Mouse (Mus musculus) heart, embryonic 15.5 days (tissue): ENCODE data around the gene Pheta1. TPM values are rescaled to one million over a fixed set of nuclear protein-coding genes. Genes with fewer than 3 reads are reported as not detected.

Experiments used
- ATAC-seq: fragments of 200-750 bp; cut with Nextera tagmentation; replicated peaks from 2 replicates; pipeline ENCODE4 v1.8.0; 2017; ENCODE audit warnings: low read depth, moderate TSS enrichment; ENCODE audit not compliant: insufficient number of reproducible peaks, insufficient read depth, low FRiP score
- H3K27ac ChIP-seq: fragments of 300-500 bp; sonication (generic); 2 replicates; pipeline ENCODE4 v1.5.1; 2015; ENCODE audit warnings: mild to moderate bottlenecking, inconsistent platforms
- H3K27me3 ChIP-seq: fragments of 300-500 bp; sonication (generic); 2 replicates; pipeline ENCODE4 v1.6.1; 2015; ENCODE audit warnings: inconsistent platforms
- H3K36me3 ChIP-seq: fragments of 300-500 bp; sonication (generic); 2 replicates; pipeline ENCODE4 v1.6.1; 2015; ENCODE audit warnings: mild to moderate bottlenecking, inconsistent platforms
- H3K4me1 ChIP-seq: fragments of 300-500 bp; sonication (generic); replicated peaks from 2 replicates; pipeline ENCODE4 v1.6.1; 2015; ENCODE audit warnings: inconsistent platforms
- H3K4me2 ChIP-seq: fragments of 300-500 bp; sonication (generic); 2 replicates; pipeline ENCODE4 v1.6.1; 2015; ENCODE audit warnings: inconsistent platforms, mild to moderate bottlenecking, moderate library complexity
- H3K4me3 ChIP-seq: fragments of 300-500 bp; sonication (generic); 2 replicates; pipeline ENCODE4 v1.5.1; 2015; ENCODE audit warnings: mild to moderate bottlenecking, inconsistent platforms
- H3K9ac ChIP-seq: fragments of 300-500 bp; sonication (generic); 2 replicates; pipeline ENCODE4 v1.6.1; 2015; ENCODE audit warnings: mild to moderate bottlenecking, inconsistent platforms
- H3K9me3 ChIP-seq: fragments of 300-500 bp; sonication (generic); replicated peaks from 2 replicates; pipeline ENCODE4 v1.6.1; 2016; ENCODE audit warnings: inconsistent platforms
- WGBS: fragments of 180-500 bp; shearing (Covaris S2); methylation state at CpG from one replicate; pipeline ENCODE4 v1.1.7; 2015; ENCODE audit warnings: mixed read lengths; 5-methylcytosine and 5-hydroxymethylcytosine counted together
- polyA plus RNA-seq: library from polyadenylated mRNA; unstranded; fragments of >200 nt; fragmentation: Nextera tagmentation; extraction: Ambion mirVana; gene quantifications from 2 replicates; pipeline ENCODE4 v1.2.1, GENCODE M21; 2015

The Pheta1 gene
- 15.1 and 18.2 TPM in 2 replicates for polyA plus RNA-seq

DNA sequence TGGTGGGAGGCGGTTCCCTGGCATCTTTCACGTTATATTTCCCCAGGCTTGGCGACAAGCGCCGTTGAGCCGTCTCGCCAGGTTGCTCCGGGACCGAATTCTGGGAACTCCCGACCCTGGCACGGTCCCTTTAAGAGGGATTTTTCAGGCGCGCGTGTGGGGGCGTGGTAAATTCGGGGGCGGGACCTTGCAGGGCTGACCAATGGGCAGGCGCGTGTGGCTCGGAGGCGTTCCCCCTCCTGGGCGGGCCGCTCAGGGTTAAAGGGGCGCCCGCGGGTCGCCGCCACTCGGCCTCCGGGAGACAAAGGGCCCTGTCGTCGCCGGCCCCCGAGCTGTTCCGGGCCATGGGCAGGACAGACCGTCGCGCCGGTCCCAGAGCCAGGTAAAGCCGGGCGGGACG, at the start of gene Pheta1:
TSS of gene Pheta1 (plus strand) at position 242 of the 400 bp plus-strand sequence.
- Histone ChIP-seq H3K36me3 (peaks cover 13% of the 10 kb centered on the region; the same call in 1 of the 2 replicates), H3K4me2 (peak within 1 kb of the TSS; percentile 78), H3K4me3 (peak within 1 kb of the TSS; percentile 89), H3K9me3 (no peaks in the 10 kb centered on the region), H3K9ac (peak within 1 kb of the TSS; percentile 78), H3K27me3 (peaks cover 6% of the 10 kb centered on the region; the same call in 1 of the 2 replicates), H3K4me1 (peaks cover 44% of the 10 kb centered on the region), H3K27ac (peak within 1 kb of the TSS; percentile 90)
- under 1% methylated on average over 42 of the region's 42 CpGs for WGBS
- peak; percentile 92 for ATAC-seq

DNA sequence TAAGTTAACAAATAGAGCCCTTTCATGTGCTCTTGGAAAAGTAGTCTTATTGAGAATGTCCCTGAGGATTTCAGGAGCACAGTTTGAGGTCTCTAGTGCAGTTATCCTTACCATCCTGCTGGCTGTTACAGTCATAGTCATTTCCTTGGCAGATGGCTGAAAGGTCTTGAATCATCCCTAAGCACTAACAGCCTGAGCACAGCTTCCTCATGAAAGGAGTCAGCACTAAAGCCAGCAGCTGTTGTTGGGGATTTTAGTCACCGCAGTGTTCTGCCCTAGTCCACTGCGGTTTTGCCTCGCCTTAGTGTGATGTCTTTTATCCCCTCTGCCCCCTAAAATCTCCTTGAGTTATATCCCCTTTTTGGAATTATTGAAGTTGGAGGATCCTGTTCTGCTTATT, 41.6 kb upstream of the Pheta1 start:
- ATAC-seq: no peak
- no peak overlapping the region for H3K4me2 ChIP-seq
- H3K4me1 ChIP-seq: peaks cover 32% of the 10 kb centered on the region
- whole genome bisulfite sequencing: 78% methylated on average over 3 of the region's 3 CpGs
- H3K4me3 ChIP-seq: no peak overlapping the region
- no peaks in the 10 kb centered on the region for H3K27me3 ChIP-seq
- peaks cover 52% of the 10 kb centered on the region for H3K36me3 ChIP-seq
- no peak overlapping the region for H3K9ac ChIP-seq
- no peak overlapping the region for H3K27ac ChIP-seq
- H3K9me3 ChIP-seq: no peaks in the 10 kb centered on the region

DNA sequence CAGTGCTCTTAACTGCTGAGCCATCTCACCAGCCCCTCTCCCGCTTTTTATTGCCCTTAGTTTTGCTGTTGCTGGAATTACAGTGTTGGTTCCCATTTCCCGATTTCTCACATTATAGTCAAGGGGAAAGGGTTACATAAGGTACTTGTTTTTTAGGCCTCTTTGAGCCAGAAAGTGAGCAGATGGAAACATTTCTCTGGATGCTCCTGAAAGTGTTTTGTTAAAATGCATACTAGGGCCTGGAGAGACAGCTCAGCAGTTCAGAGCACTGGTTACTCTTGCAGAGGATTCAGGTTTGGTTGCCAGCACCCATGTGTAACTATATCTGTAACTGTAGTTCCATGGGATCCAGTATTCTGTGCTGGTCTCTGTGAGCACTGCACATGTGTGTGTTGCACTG, 40.6 kb upstream of the Pheta1 start:
- 85% methylated on average over 2 of the region's 2 CpGs for WGBS
- Histone ChIP-seq H3K36me3 (peaks cover 53% of the 10 kb centered on the region), H3K4me1 (peaks cover 39% of the 10 kb centered on the region), H3K9ac (no peak overlapping the region), H3K9me3 (no peaks in the 10 kb centered on the region), H3K4me2 (no peak overlapping the region), H3K4me3 (no peak overlapping the region), H3K27me3 (no peaks in the 10 kb centered on the region), H3K27ac (no peak overlapping the region)
- no peak for ATAC-seq

DNA sequence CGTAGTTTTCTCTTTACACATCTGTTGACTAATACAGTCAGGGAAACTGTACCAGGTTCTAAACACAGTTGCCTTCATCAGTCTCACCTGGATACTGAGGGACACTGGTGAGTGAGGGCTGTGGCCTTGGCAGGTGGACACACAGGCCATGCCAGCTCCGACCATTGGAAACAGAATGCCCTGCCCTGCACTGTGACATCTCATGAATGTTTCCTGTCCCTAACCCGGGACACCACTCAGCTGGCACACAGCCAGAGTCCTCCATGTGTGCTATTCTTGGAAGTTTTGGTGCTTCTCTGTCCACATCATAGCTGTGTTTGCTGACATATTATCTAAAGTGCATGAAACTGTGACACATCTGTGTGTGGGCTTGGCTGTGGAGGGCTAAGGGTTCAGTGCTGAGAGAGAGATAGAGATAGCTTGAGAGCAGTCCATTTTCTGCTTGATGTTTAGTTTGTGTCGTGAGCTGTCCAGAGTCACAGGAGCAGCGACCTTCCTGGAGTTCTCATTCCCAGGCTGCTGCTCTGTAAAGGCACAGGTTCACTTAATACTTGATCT, 39.0 kb upstream of the Pheta1 start:
- 25% methylated on average over 5 of the region's 5 CpGs for WGBS
- Histone ChIP-seq H3K36me3 (peaks cover 57% of the 10 kb centered on the region), H3K9me3 (no peaks in the 10 kb centered on the region), H3K4me2 (0 out of 2 replicates have a peak overlapping the region, but pooled peaks have one; percentile 1), H3K9ac (no peak overlapping the region), H3K4me1 (peaks cover 39% of the 10 kb centered on the region), H3K4me3 (no peak overlapping the region), H3K27me3 (no peaks in the 10 kb centered on the region), H3K27ac (peak overlapping the region; percentile 46)
- no peak for ATAC-seq

DNA sequence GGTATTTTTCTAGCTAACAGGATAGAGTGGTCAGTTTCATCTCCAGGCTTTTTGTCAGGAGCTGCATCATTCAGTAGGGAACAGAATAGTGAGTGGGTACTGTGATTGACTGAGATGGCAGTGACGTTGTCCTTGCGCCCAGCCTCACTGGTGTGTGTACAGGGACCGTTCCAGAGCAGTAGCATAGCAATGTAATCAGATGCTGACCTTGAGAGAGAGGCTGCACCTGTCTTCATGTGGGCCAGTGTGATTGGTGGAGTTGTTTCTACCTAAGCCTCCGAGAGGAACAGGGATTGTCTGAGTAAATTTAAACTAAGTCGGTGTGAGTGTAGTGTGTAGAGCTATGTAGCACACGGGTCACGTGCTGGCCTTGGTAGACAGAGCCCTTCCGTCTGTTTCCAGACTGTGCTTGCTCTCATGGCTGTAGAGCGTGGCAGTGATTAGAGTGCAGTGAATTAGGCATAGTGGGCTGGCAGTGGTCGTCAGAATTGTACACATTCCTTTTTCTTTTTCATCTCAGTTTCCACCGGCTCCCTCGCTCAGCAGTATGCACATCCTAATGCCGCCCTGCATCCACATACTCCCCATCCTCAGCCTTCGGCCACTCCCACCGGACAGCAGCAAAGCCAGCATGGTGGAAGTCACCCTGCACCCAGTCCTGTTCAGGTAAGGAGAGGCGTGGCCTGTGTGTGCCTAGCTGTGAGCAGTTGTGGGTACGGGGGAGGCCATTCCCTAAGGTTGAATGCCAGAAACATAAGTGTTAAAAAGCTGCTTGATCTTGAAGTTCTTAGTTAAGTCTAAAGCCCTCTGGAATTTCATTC, 38.2 kb upstream of the Pheta1 start:
- WGBS: 75% methylated on average over 17 of the region's 17 CpGs
- peak overlapping the region; percentile 46 for H3K27ac ChIP-seq
- peaks cover 54% of the 10 kb centered on the region for H3K36me3 ChIP-seq

DNA sequence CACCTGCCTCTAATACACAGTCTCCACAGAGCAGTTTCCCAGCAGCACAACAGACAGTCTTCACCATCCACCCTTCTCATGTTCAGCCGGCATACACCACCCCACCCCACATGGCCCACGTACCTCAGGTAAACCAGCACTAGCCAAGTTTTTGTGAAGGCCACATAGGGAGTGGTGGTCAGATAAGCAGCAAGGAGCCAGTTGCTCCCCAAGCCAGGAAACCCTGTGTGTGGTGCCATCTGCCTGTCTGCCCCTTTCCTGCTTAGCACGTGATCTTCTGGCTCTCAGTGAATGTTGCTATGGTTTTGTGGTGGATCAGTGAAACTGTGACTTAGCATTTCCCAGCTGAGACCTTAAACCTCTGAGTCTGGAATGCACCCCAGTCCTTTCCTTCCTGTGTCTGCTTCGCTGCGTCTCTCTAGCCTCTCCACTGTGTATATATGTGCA, 37.3 kb upstream of the Pheta1 start:
- Histone ChIP-seq H3K27ac (peak overlapping the region; percentile 4), H3K4me3 (no peak overlapping the region), H3K27me3 (no peaks in the 10 kb centered on the region), H3K36me3 (peaks cover 56% of the 10 kb centered on the region), H3K9ac (no peak overlapping the region), H3K4me2 (no peak overlapping the region), H3K9me3 (no peaks in the 10 kb centered on the region), H3K4me1 (peaks cover 39% of the 10 kb centered on the region)
- no peak for ATAC-seq
- WGBS: 74% methylated on average over 5 of the region's 5 CpGs

More for the DNA sequence above, 38.2 kb upstream of the Pheta1 start:
- no peak for ATAC-seq
- H3K4me3 ChIP-seq: no peak overlapping the region
- no peaks in the 10 kb centered on the region for H3K27me3 ChIP-seq
- 0 out of 2 replicates have a peak overlapping the region, but pooled peaks have one; percentile 22 for H3K9ac ChIP-seq
- H3K4me1 ChIP-seq: peaks cover 39% of the 10 kb centered on the region
- H3K9me3 ChIP-seq: no peaks in the 10 kb centered on the region
- 0 out of 2 replicates have a peak overlapping the region, but pooled peaks have one; percentile 1 for H3K4me2 ChIP-seq

DNA sequence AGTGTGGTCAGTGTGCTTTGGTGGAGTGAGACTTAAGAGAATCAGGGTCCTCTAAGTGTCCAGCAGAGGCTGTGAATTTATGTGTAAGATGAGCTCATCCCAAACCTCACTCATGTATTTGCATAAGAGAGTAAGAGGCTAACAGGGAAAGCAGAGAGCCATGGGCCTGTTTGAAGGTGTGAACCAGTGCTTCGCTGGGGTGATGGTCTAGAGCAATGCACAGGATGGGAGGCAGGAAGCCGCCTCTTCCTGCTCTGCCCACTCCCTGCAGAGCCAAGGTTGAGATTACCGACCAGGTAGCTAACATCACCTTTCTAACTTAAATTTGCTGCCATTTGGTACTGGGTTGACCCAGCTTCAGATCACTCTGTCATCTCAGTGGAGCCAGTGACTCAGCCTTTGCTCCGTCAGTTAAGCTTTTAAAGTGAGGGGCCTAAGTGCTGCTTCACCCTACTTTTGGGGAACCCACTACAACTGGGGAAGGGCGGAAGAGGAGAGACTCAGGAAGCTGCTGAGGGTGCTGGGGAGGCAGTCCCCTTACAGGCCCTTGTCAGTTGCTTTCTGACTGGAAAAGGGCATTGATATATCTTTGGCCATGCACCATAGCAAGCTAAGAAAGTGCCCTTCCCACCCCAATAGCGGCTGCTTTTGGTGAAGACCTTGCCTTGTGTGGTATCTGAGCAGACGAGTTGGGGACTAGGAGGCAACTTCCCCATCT, 36.1 kb upstream of the Pheta1 start:
- no peak overlapping the region for H3K4me3 ChIP-seq
- 0 out of 2 replicates have a peak overlapping the region, but pooled peaks have one; percentile 4 for H3K27ac ChIP-seq
- WGBS: 74% methylated on average over 7 of the region's 7 CpGs

DNA sequence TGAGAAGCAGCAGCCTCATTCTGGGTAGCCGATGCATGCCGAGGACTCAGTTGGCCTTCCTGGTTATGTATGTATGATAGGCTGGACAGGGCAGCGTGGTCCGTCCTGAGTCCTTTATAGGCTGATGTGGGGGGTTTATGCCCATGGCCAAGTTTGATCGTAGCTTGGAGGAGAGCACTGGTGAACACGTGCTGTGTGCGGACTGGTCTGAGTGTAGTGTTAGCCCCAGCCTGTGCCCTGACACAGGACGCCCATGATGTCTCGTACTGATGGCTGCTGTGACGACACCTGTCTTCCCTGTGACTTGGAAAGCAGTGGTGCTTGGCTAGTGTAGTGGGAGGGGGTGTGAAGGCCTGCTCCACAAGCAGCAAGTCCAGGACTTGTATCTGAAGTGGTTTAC, 35.0 kb upstream of the Pheta1 start:
- H3K27me3 ChIP-seq: no peaks in the 10 kb centered on the region
- no peaks in the 10 kb centered on the region for H3K9me3 ChIP-seq
- H3K36me3 ChIP-seq: peaks cover 70% of the 10 kb centered on the region
- H3K4me1 ChIP-seq: peaks cover 35% of the 10 kb centered on the region
- 82% methylated on average over 10 of the region's 10 CpGs for WGBS
- no peak overlapping the region for H3K27ac ChIP-seq
- H3K4me3 ChIP-seq: no peak overlapping the region
- H3K9ac ChIP-seq: no peak overlapping the region
- H3K4me2 ChIP-seq: no peak overlapping the region
- ATAC-seq: no peak

More for the DNA sequence above, 36.1 kb upstream of the Pheta1 start:
- no peak overlapping the region for H3K4me2 ChIP-seq
- no peak for ATAC-seq
- H3K4me1 ChIP-seq: peaks cover 35% of the 10 kb centered on the region
- peaks cover 65% of the 10 kb centered on the region for H3K36me3 ChIP-seq
- no peaks in the 10 kb centered on the region for H3K9me3 ChIP-seq
- no peak overlapping the region for H3K9ac ChIP-seq
- H3K27me3 ChIP-seq: no peaks in the 10 kb centered on the region

DNA sequence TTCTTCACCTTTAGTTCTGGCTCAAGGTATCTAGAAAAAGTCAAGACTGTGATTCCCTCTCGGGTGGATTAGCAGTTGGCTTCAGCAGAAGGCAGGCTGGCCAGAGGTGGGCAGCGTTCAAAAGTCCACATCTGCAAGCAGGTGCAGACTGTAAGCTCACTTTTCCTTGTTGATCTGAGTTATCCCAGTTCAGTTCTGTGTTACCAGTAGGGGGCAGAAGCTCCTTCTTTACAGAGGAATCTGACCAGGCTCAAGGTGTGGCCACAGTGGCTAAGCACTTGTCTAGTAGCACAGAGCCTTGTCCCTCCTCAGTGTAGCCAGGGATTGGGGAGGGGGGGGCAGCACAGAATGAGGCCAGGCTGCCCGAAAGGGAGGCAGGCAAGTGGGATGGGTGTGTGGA, 33.7 kb upstream of the Pheta1 start:
- Histone ChIP-seq H3K4me1 (peaks cover 36% of the 10 kb centered on the region), H3K4me2 (no peak overlapping the region), H3K27me3 (no peaks in the 10 kb centered on the region), H3K27ac (no peak overlapping the region), H3K4me3 (no peak overlapping the region), H3K9me3 (no peaks in the 10 kb centered on the region), H3K9ac (no peak overlapping the region), H3K36me3 (peaks cover 78% of the 10 kb centered on the region)
- 52% methylated on average over 3 of the region's 3 CpGs for WGBS
- no peak for ATAC-seq

DNA sequence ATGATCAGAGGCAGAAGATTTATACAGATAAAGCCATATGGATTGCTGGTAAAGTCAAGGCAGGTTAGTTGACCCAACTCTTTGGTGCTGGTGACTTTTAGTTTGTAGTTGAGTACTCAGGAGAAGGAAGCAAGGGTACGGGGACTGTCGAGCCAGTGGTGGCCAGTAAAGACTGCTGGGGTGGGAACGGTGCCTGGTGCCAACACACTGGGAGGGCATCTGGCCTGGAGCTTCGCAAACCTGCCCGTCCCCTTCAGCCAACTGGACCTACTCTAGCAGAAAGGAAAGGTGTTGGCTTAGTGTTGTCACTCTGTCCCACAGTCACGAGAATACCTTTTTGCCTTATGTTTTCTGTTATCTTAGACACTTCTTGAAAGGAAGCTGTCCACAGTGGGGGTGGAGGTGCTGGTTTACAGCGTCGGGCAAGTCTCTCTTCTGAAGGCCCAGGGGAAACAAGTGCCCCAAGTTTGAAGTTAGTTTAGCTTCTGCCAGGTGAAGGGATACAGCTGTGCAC, 32.9 kb upstream of the Pheta1 start:
- H3K4me3 ChIP-seq: no peak overlapping the region
- 72% methylated on average over 8 of the region's 8 CpGs for WGBS
- H3K9ac ChIP-seq: no peak overlapping the region
- peaks cover 76% of the 10 kb centered on the region for H3K36me3 ChIP-seq
- H3K4me2 ChIP-seq: no peak overlapping the region
- no peaks in the 10 kb centered on the region for H3K27me3 ChIP-seq
- peaks cover 36% of the 10 kb centered on the region for H3K4me1 ChIP-seq
- no peaks in the 10 kb centered on the region for H3K9me3 ChIP-seq
- ATAC-seq: no peak
- H3K27ac ChIP-seq: no peak overlapping the region

DNA sequence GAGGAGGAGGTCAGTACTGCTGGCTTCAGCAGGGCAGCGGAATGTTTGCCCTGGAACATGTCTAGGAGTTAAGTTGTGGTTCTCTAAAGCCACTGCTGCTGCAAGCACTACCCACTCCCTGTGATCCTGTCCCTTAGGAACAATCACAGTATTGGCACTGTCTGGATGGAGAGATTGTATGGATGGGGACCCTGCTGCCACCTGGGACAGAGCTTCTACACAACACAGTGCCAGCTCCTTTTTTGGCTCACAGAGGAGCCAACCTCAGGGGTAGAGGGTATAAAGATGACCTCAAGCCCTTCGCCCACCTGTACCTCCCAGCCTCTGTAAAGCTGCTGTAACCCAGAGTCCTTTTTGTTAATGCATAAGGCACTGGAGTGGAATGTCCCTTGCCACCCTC, 32.2 kb upstream of the Pheta1 start:
- no peak overlapping the region for H3K4me3 ChIP-seq
- peaks cover 36% of the 10 kb centered on the region for H3K4me1 ChIP-seq
- H3K36me3 ChIP-seq: peaks cover 71% of the 10 kb centered on the region
- ATAC-seq: no peak
- no peak overlapping the region for H3K4me2 ChIP-seq
- no peaks in the 10 kb centered on the region for H3K27me3 ChIP-seq
- no peaks in the 10 kb centered on the region for H3K9me3 ChIP-seq
- no peak overlapping the region for H3K9ac ChIP-seq
- WGBS: 89% methylated on average over 2 of the region's 2 CpGs
- H3K27ac ChIP-seq: no peak overlapping the region
